Mouse (Mus musculus) embryonic facial prominence, embryonic 15.5 days (tissue): ENCODE measurements at regions not wholly inside any gene's neighbourhood (a gene's known extent, or its start where the extent isn't known, plus 50 kb on each side); places are given as distances from the start of the nearest gene placed in this dataset.

Experiments used
- ATAC-seq: fragments of 200-750 bp; cut with Nextera tagmentation; 2 replicates; pipeline ENCODE4 v1.8.0; 2017; ENCODE audit warnings: low read depth, moderate TSS enrichment; ENCODE audit not compliant: insufficient number of reproducible peaks, low FRiP score, low TSS enrichment
- H3K27ac ChIP-seq: fragments of 300-500 bp; sonication (generic); replicated peaks from 2 replicates; pipeline ENCODE4 v1.5.1; 2015; ENCODE audit warnings: mild to moderate bottlenecking, inconsistent platforms
- H3K27me3 ChIP-seq: fragments of 300-500 bp; sonication (generic); 2 replicates; pipeline ENCODE4 v1.6.1; 2015; ENCODE audit warnings: inconsistent platforms
- H3K36me3 ChIP-seq: fragments of 300-500 bp; sonication (generic); 2 replicates; pipeline ENCODE4 v1.6.1; 2015; ENCODE audit warnings: mild to moderate bottlenecking, inconsistent platforms
- H3K4me1 ChIP-seq: fragments of 300-500 bp; sonication (generic); 2 replicates; pipeline ENCODE4 v1.6.1; 2015; ENCODE audit warnings: inconsistent platforms
- H3K4me2 ChIP-seq: fragments of 300-500 bp; sonication (generic); replicated peaks from 2 replicates; pipeline ENCODE4 v1.6.1; 2015; ENCODE audit warnings: mild to moderate bottlenecking, inconsistent platforms
- H3K4me3 ChIP-seq: fragments of 300-500 bp; sonication (generic); replicated peaks from 2 replicates; pipeline ENCODE4 v1.5.1; 2015; ENCODE audit warnings: mild to moderate bottlenecking, inconsistent platforms
- H3K9ac ChIP-seq: fragments of 300-500 bp; sonication (generic); 2 replicates; pipeline ENCODE4 v1.6.1; 2015; ENCODE audit warnings: inconsistent platforms
- H3K9me3 ChIP-seq: fragments of 300-500 bp; sonication (generic); replicated peaks from 2 replicates; pipeline ENCODE4 v1.6.1; 2016; ENCODE audit warnings: inconsistent platforms
- WGBS: fragments of 180-500 bp; shearing (Covaris S2); methylation state at CpG from one replicate; pipeline ENCODE4 v1.1.7; 2015; 5-methylcytosine and 5-hydroxymethylcytosine counted together

- Histone ChIP-seq H3K9ac (no peak overlapping the region), H3K4me1 (0 out of 2 replicates have a peak, but pooled peaks cover 6% of the 10 kb centered on the region), H3K4me3 (no peak overlapping the region), H3K36me3 (no peaks in the 10 kb centered on the region), H3K9me3 (no peaks in the 10 kb centered on the region), H3K27me3 (no peaks in the 10 kb centered on the region), H3K27ac (no peak overlapping the region), H3K4me2 (no peak overlapping the region)
- WGBS = 67% methylated on average over 9 of the region's 9 CpGs
- no peak for ATAC-seq
These were observed 76.7 kb downstream of the Trim29 start for GRCm38 (mm10) chr9:43387397-43387796.

GRCm38 (mm10) chr9:43389491-43390083 is 78.9 kb downstream of the Trim29 start:
- 0 out of 2 replicates have a peak, but pooled peaks cover 9% of the 10 kb centered on the region for H3K4me1 ChIP-seq
- no peak overlapping the region for H3K27ac ChIP-seq
- 40% methylated on average over 9 of the region's 9 CpGs for WGBS
- no peak overlapping the region for H3K4me3 ChIP-seq
- H3K36me3 ChIP-seq = no peaks in the 10 kb centered on the region
- H3K9ac ChIP-seq = no peak overlapping the region
- no peaks in the 10 kb centered on the region for H3K9me3 ChIP-seq
- no peaks in the 10 kb centered on the region for H3K27me3 ChIP-seq
- no peak overlapping the region for H3K4me2 ChIP-seq
- ATAC-seq = 0 out of 2 replicates have a peak, but pooled peaks have one; percentile 25

GRCm38 (mm10) chr9:43392467-43393064 is 81.9 kb downstream of the Trim29 start:
- H3K4me2 ChIP-seq = no peak overlapping the region

GRCm38 (mm10) chr9:43394204-43394603 is 83.6 kb downstream of the Trim29 start:
- Histone ChIP-seq H3K36me3 (no peaks in the 10 kb centered on the region), H3K9ac (no peak overlapping the region), H3K4me2 (no peak overlapping the region), H3K4me3 (no peak overlapping the region), H3K9me3 (no peaks in the 10 kb centered on the region), H3K4me1 (0 out of 2 replicates have a peak, but pooled peaks cover 3% of the 10 kb centered on the region), H3K27ac (0 out of 2 replicates have a peak overlapping the region, but pooled peaks have one; percentile 39), H3K27me3 (no peaks in the 10 kb centered on the region)
- WGBS = 29% methylated on average over 5 of the region's 5 CpGs
- ATAC-seq = peak; percentile 26; the same call in 1 of the 2 replicates

More at GRCm38 (mm10) chr9:43392467-43393064, 81.9 kb downstream of the Trim29 start:
- Histone ChIP-seq H3K9ac (no peak overlapping the region), H3K4me3 (no peak overlapping the region), H3K9me3 (no peaks in the 10 kb centered on the region), H3K36me3 (no peaks in the 10 kb centered on the region), H3K27ac (no peak overlapping the region), H3K27me3 (no peaks in the 10 kb centered on the region), H3K4me1 (0 out of 2 replicates have a peak, but pooled peaks cover 4% of the 10 kb centered on the region)
- 85% methylated on average over 6 of the region's 6 CpGs for WGBS
- no peak for ATAC-seq

- Histone ChIP-seq H3K9me3 (no peaks in the 10 kb centered on the region), H3K36me3 (no peaks in the 10 kb centered on the region), H3K27me3 (no peaks in the 10 kb centered on the region), H3K4me3 (no peak overlapping the region), H3K9ac (no peak overlapping the region), H3K4me2 (no peak overlapping the region), H3K4me1 (0 out of 2 replicates have a peak, but pooled peaks cover 3% of the 10 kb centered on the region), H3K27ac (no peak overlapping the region)
- no peak for ATAC-seq
- 37% methylated on average over 5 of the region's 5 CpGs for WGBS
These were observed 84.6 kb downstream of the Trim29 start for GRCm38 (mm10) chr9:43395209-43395608.

- no peak overlapping the region for H3K9ac ChIP-seq
- H3K9me3 ChIP-seq = no peaks in the 10 kb centered on the region
- H3K36me3 ChIP-seq = no peaks in the 10 kb centered on the region
- H3K4me1 ChIP-seq = 0 out of 2 replicates have a peak, but pooled peaks cover 3% of the 10 kb centered on the region
- no peak overlapping the region for H3K4me3 ChIP-seq
- ATAC-seq = no peak
- no peak overlapping the region for H3K4me2 ChIP-seq
- H3K27me3 ChIP-seq = no peaks in the 10 kb centered on the region
- H3K27ac ChIP-seq = no peak overlapping the region
These were observed 85.9 kb downstream of the Trim29 start for GRCm38 (mm10) chr9:43396566-43396965.

GRCm38 (mm10) chr9:43408493-43408892 is 97.8 kb downstream of the Trim29 start:
- Histone ChIP-seq H3K9me3 (no peaks in the 10 kb centered on the region), H3K27me3 (no peaks in the 10 kb centered on the region), H3K27ac (no peak overlapping the region), H3K9ac (no peak overlapping the region), H3K4me1 (no peaks in the 10 kb centered on the region), H3K4me2 (no peak overlapping the region), H3K36me3 (no peaks in the 10 kb centered on the region), H3K4me3 (no peak overlapping the region)
- no peak for ATAC-seq
- 41% methylated on average over 6 of the region's 6 CpGs for WGBS

GRCm38 (mm10) chr9:43412473-43412872 is 101.8 kb downstream of the Trim29 start:
- 60% methylated on average over 3 of the region's 3 CpGs for WGBS
- Histone ChIP-seq H3K4me1 (no peaks in the 10 kb centered on the region), H3K4me3 (no peak overlapping the region), H3K4me2 (no peak overlapping the region), H3K27me3 (no peaks in the 10 kb centered on the region), H3K9me3 (no peaks in the 10 kb centered on the region), H3K36me3 (no peaks in the 10 kb centered on the region), H3K27ac (no peak overlapping the region), H3K9ac (no peak overlapping the region)
- ATAC-seq = no peak

- Histone ChIP-seq H3K4me3 (no peak overlapping the region), H3K9ac (no peak overlapping the region), H3K9me3 (no peaks in the 10 kb centered on the region), H3K27ac (no peak overlapping the region), H3K4me1 (0 out of 2 replicates have a peak, but pooled peaks cover 7% of the 10 kb centered on the region), H3K4me2 (no peak overlapping the region), H3K27me3 (0 out of 2 replicates have a peak, but pooled peaks cover 7% of the 10 kb centered on the region), H3K36me3 (no peaks in the 10 kb centered on the region)
- ATAC-seq = no peak
- 21% methylated on average over 17 of the region's 17 CpGs for WGBS
These were observed 109.5 kb downstream of the Trim29 start for GRCm38 (mm10) chr9:43419993-43420715.

GRCm38 (mm10) chr9:43427007-43427406 is 116.4 kb downstream of the Trim29 start:
- Histone ChIP-seq H3K27me3 (no peaks in the 10 kb centered on the region), H3K4me3 (no peak overlapping the region), H3K9ac (no peak overlapping the region), H3K36me3 (no peaks in the 10 kb centered on the region), H3K9me3 (no peaks in the 10 kb centered on the region), H3K4me1 (no peaks in the 10 kb centered on the region), H3K4me2 (no peak overlapping the region), H3K27ac (no peak overlapping the region)
- ATAC-seq = no peak
- 64% methylated on average over 7 of the region's 7 CpGs for WGBS

GRCm38 (mm10) chr9:43433953-43434352 is 123.3 kb downstream of the Trim29 start:
- Histone ChIP-seq H3K4me2 (no peak overlapping the region), H3K36me3 (no peaks in the 10 kb centered on the region), H3K27ac (no peak overlapping the region), H3K9me3 (no peaks in the 10 kb centered on the region), H3K4me3 (no peak overlapping the region), H3K27me3 (no peaks in the 10 kb centered on the region), H3K9ac (no peak overlapping the region), H3K4me1 (0 out of 2 replicates have a peak, but pooled peaks cover 9% of the 10 kb centered on the region)
- 66% methylated on average over 3 of the region's 3 CpGs for WGBS
- ATAC-seq = no peak
